Mouse (Mus musculus): ENCODE results near the gene Ypel2. TPM values are rescaled to one million over a fixed set of nuclear protein-coding genes. Genes with fewer than 3 reads are reported as not detected.
"Not testable (repeated sequence)": the region's sequence is repeated elsewhere in the genome, so short reads cannot be mapped to it uniquely, and the experiment has no call there.

Gene Ypel2
- polyA plus RNA-seq, 1 experiment = 2.1 TPM

GRCm38 (mm10) chr11:87025351-87025750, 31.8 kb upstream of the Ypel2 start:
- H3K27ac ChIP-seq (ENCODE audit: insufficient read depth, low read length) = no peak overlapping the region; the same call in 1 of the 2 replicates
- DNase-seq (ENCODE audit: low read depth in 1 of 2, low spot score in 2 of 2) = no peak
- H3K27me3 ChIP-seq (ENCODE audit: control insufficient read depth, insufficient read depth, low read length) = no peaks in the 10 kb centered on the region
- no peaks in the 10 kb centered on the region; the same call in 1 of the 2 replicates for H3K4me1 ChIP-seq (ENCODE audit: control insufficient read depth, insufficient read depth, insufficient read length)
- WGBS = 67% methylated on average over 3 of the region's 3 CpGs
- TF ChIP-seq POLR2A (IDR thresholded peaks at IDR 0.05; ENCODE audit: low read depth, low read length) (no peak), CTCF (IDR thresholded peaks at IDR 0.05; ENCODE audit: extremely low read depth, insufficient read depth, insufficient read length, insufficient replicate concordance) (no peak)
- H3K36me3 ChIP-seq (ENCODE audit: control insufficient read depth, insufficient read depth, low read length) = no peaks in the 10 kb centered on the region
- H3K4me3 ChIP-seq (ENCODE audit: extremely low read depth, insufficient read depth, insufficient read length) = no peak overlapping the region

DNA sequence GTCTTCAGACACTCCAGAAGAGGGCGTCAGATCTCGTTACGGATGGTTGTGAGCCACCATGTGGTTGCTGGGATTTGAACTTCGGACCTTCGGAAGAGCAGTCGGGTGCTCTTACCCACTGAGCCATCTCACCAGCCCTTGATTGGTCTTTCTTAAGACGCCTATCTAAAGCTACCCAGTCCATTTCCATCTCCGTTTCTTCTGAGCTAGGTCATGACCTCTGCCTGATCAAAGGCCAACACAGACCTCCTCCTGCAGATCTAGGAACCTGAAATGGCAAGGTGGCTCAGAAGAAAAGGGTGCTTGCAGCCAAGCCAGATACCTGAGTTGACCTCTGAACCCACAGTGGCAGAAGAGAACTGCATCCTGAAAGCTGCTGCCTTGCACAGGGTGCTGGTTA, 29.7 kb upstream of the Ypel2 start:
- not testable (repeated sequence) for H3K36me3 ChIP-seq (ENCODE audit: control insufficient read depth, insufficient read depth, low read length); H3K4me1 ChIP-seq (ENCODE audit: control insufficient read depth, insufficient read depth, insufficient read length); DNase-seq (ENCODE audit: low read depth in 1 of 2, low spot score in 2 of 2); H3K27me3 ChIP-seq (ENCODE audit: control insufficient read depth, insufficient read depth, low read length); H3K4me3 ChIP-seq (ENCODE audit: extremely low read depth, insufficient read depth, insufficient read length); H3K27ac ChIP-seq (ENCODE audit: insufficient read depth, low read length)
- 88% methylated on average over 8 of the region's 8 CpGs for WGBS

DNA sequence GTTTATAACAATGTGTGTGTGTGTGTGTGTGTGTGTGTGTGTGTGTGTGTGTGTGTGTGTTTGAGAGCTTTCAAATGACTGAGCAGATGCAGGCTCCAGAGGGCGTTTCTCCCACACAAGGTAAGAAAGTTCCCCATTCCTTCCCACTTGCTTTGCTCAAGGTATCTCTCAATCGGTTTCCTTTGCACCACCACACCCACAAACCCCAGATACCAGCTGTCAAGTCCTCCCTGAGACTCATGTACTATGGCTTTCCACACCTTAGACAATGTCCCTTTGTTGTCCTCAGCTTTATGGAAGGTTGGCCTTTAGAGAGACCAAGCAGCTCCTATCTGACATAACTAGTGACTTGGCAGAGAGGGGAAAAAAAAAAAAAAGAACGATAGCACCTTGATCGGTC, 29.3 kb upstream of the Ypel2 start:
- H3K36me3 ChIP-seq (ENCODE audit: control insufficient read depth, insufficient read depth, low read length) = no peaks in the 10 kb centered on the region
- no peak for DNase-seq (ENCODE audit: low read depth in 1 of 2, low spot score in 2 of 2)
- no peak overlapping the region for H3K4me3 ChIP-seq (ENCODE audit: extremely low read depth, insufficient read depth, insufficient read length)
- TF ChIP-seq POLR2A (IDR thresholded peaks at IDR 0.05; ENCODE audit: low read depth, low read length) = no peak
- no peak for TF ChIP-seq CTCF (IDR thresholded peaks at IDR 0.05; ENCODE audit: extremely low read depth, insufficient read depth, insufficient read length, insufficient replicate concordance)
- WGBS = 50% methylated on average over 4 of the region's 4 CpGs
- no peak overlapping the region for H3K27ac ChIP-seq (ENCODE audit: insufficient read depth, low read length)
- H3K4me1 ChIP-seq (ENCODE audit: control insufficient read depth, insufficient read depth, insufficient read length) = no peaks in the 10 kb centered on the region; the same call in 1 of the 2 replicates
- no peaks in the 10 kb centered on the region for H3K27me3 ChIP-seq (ENCODE audit: control insufficient read depth, insufficient read depth, low read length)

DNA sequence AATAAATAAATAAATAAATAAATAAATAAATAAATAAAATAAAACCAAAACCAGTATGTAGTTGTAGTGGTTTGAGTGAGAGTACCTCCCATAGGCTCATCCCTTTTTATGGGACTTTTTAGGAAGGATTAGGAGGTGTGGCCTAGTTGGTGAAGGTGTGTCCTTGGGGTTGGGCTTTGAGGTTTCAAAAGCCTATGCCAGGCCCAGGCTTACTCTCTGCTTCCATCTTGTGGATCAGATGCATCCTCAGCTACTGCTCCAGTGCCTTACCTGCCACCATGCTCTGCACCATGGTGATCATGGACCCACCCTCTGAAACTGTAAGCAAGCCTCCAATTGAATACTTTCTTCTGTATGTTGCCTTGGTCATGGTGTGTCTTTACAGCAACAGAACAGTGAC, 28.0 kb upstream of the Ypel2 start:
- no peaks in the 10 kb centered on the region for H3K27me3 ChIP-seq (ENCODE audit: control insufficient read depth, insufficient read depth, low read length)
- H3K27ac ChIP-seq (ENCODE audit: insufficient read depth, low read length) = no peak overlapping the region
- DNase-seq (ENCODE audit: low read depth in 1 of 2, low spot score in 2 of 2) = no peak
- no peaks in the 10 kb centered on the region for H3K36me3 ChIP-seq (ENCODE audit: control insufficient read depth, insufficient read depth, low read length)
- no peaks in the 10 kb centered on the region for H3K4me1 ChIP-seq (ENCODE audit: control insufficient read depth, insufficient read depth, insufficient read length)
- no peak overlapping the region for H3K4me3 ChIP-seq (ENCODE audit: extremely low read depth, insufficient read depth, insufficient read length)
- TF ChIP-seq CTCF (IDR thresholded peaks at IDR 0.05; ENCODE audit: extremely low read depth, insufficient read depth, insufficient read length, insufficient replicate concordance) (no peak), POLR2A (IDR thresholded peaks at IDR 0.05; ENCODE audit: low read depth, low read length) (no peak)

DNA sequence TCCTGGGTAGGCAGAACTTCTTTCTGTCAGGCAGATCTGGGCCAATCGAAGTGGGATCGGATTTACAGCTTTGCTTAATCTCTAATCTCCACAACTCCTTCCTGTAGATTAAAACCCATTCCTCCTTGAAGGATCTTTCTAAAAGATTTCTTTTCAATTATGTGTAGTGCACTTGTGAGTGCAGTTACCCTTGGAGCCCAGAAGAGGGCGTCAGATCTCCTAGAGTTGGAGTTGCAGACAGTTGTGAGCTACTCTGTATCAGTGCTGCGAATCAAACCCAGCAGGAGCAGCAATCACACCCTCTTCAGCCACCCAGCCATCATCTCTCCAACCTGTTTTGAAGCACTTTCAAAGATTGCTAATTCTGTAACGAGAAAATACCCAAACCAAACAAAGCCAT, 26.9 kb upstream of the Ypel2 start:
- no peaks in the 10 kb centered on the region for H3K4me1 ChIP-seq (ENCODE audit: control insufficient read depth, insufficient read depth, insufficient read length)
- TF ChIP-seq CTCF (IDR thresholded peaks at IDR 0.05; ENCODE audit: extremely low read depth, insufficient read depth, insufficient read length, insufficient replicate concordance) = no peak
- TF ChIP-seq POLR2A (IDR thresholded peaks at IDR 0.05; ENCODE audit: low read depth, low read length) = no peak
- WGBS = 90% methylated on average over 5 of the region's 5 CpGs
- no peak overlapping the region for H3K4me3 ChIP-seq (ENCODE audit: extremely low read depth, insufficient read depth, insufficient read length)
- H3K27ac ChIP-seq (ENCODE audit: insufficient read depth, low read length) = no peak overlapping the region
- H3K36me3 ChIP-seq (ENCODE audit: control insufficient read depth, insufficient read depth, low read length) = no peaks in the 10 kb centered on the region
- DNase-seq (ENCODE audit: low read depth in 1 of 2, low spot score in 2 of 2) = no peak
- H3K27me3 ChIP-seq (ENCODE audit: control insufficient read depth, insufficient read depth, low read length) = no peaks in the 10 kb centered on the region

DNA sequence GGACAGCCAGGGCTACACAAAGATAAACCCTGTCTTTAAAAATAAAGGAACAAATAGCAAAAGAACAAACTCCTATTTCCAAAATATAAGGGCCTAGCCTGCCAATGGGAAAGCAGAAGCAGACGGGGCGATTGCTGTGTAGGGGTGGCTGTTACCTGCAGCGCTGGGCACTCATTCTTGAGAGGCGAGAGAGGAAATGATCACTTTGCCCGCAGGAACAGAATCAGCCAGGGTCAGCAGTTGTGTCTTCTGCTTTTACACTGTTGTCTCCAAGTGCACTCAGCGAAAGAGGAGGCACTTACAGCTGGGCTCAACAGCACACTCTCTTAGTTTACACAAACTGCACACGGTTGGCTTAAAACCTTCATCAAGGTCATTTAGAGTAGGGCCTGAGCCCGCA, 25.9 kb upstream of the Ypel2 start:
- no peak for TF ChIP-seq CTCF (IDR thresholded peaks at IDR 0.05; ENCODE audit: extremely low read depth, insufficient read depth, insufficient read length, insufficient replicate concordance)
- no peak for TF ChIP-seq POLR2A (IDR thresholded peaks at IDR 0.05; ENCODE audit: low read depth, low read length)
- DNase-seq (ENCODE audit: low read depth in 1 of 2, low spot score in 2 of 2) = no peak
- Histone ChIP-seq H3K36me3 (ENCODE audit: control insufficient read depth, insufficient read depth, low read length) (no peaks in the 10 kb centered on the region), H3K27ac (ENCODE audit: insufficient read depth, low read length) (no peak overlapping the region), H3K4me1 (ENCODE audit: control insufficient read depth, insufficient read depth, insufficient read length) (no peaks in the 10 kb centered on the region), H3K27me3 (ENCODE audit: control insufficient read depth, insufficient read depth, low read length) (no peaks in the 10 kb centered on the region), H3K4me3 (ENCODE audit: extremely low read depth, insufficient read depth, insufficient read length) (no peak overlapping the region)
- WGBS = 89% methylated on average over 8 of the region's 8 CpGs

GRCm38 (mm10) chr11:87018081-87018480, 24.6 kb upstream of the Ypel2 start:
- no peaks in the 10 kb centered on the region for H3K36me3 ChIP-seq (ENCODE audit: control insufficient read depth, insufficient read depth, low read length)
- no peak for DNase-seq (ENCODE audit: low read depth in 1 of 2, low spot score in 2 of 2)
- WGBS = 51% methylated on average over 4 of the region's 4 CpGs
- no peaks in the 10 kb centered on the region for H3K4me1 ChIP-seq (ENCODE audit: control insufficient read depth, insufficient read depth, insufficient read length)
- no peaks in the 10 kb centered on the region for H3K27me3 ChIP-seq (ENCODE audit: control insufficient read depth, insufficient read depth, low read length)
- H3K27ac ChIP-seq (ENCODE audit: insufficient read depth, low read length) = no peak overlapping the region
- TF ChIP-seq CTCF (IDR thresholded peaks at IDR 0.05; ENCODE audit: extremely low read depth, insufficient read depth, insufficient read length, insufficient replicate concordance) = no peak
- H3K4me3 ChIP-seq (ENCODE audit: extremely low read depth, insufficient read depth, insufficient read length) = no peak overlapping the region
